Mouse (Mus musculus): ENCODE data around the gene Arhgap4. TPM values are rescaled to one million over a fixed set of nuclear protein-coding genes. Genes with fewer than 3 reads are reported as not detected.
A peak's percentile ranks its signal among the peaks of the same experiment; 100 is the strongest.

The Arhgap4 gene
- polyA plus RNA-seq, 1 experiment: 4.7 TPM

DNA sequence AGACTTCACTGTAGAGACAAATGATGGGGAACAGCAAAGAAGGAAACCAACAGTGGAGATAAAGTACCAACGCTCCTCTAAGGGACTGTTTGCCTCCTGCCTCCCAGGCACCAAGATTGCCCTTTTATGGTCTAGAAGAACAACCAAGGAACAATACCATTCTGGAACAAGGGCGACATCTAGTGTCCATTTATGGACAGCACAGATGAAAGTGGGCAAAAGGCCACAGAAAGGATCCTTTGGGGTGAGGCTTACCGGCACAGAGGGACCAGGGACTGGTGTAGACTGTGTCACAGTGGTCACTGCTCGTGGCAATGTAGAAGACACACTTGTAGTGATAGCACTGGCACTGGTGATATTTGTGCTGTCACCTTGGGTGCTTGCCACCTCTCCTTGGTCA lies 27.0 kb upstream of the Arhgap4 start:
- H3K27ac ChIP-seq (ENCODE audit: insufficient read depth, low read length): no peak overlapping the region
- no peak overlapping the region for H3K4me3 ChIP-seq (ENCODE audit: low read depth, low read length)
- peaks cover 94% of the 10 kb centered on the region for H3K36me3 ChIP-seq (ENCODE audit: control insufficient read depth, insufficient read depth, low read length, poor library complexity, severe bottlenecking)
- H3K27me3 ChIP-seq (ENCODE audit: control insufficient read depth, insufficient read depth, low read length, poor library complexity, severe bottlenecking): no peaks in the 10 kb centered on the region
- H3K9me3 ChIP-seq (replicated peaks; ENCODE audit: control insufficient read depth, insufficient read depth, low read length, poor library complexity, severe bottlenecking): no peaks in the 10 kb centered on the region
- H3K4me1 ChIP-seq (ENCODE audit: control insufficient read depth, insufficient read depth, low read length): no peaks in the 10 kb centered on the region
- no peak overlapping the region for H3K9ac ChIP-seq (ENCODE audit: low read depth, poor library complexity, severe bottlenecking)
- no peak for TF ChIP-seq CTCF (IDR thresholded peaks at IDR 0.05; ENCODE audit: low read depth, low read length)
- TF ChIP-seq EP300 (IDR thresholded peaks at IDR 0.05; ENCODE audit: insufficient read depth, low read depth, low read length): no peak
- TF ChIP-seq POLR2A (IDR thresholded peaks at IDR 0.05; ENCODE audit: insufficient read depth, low read length): no peak

GRCm38 (mm10) chrX:73946896-73947295 lies 25.2 kb upstream of the Arhgap4 start:
- Histone ChIP-seq H3K4me3 (ENCODE audit: low read depth, low read length) (no peak overlapping the region), H3K36me3 (ENCODE audit: control insufficient read depth, insufficient read depth, low read length, poor library complexity, severe bottlenecking) (peaks cover 92% of the 10 kb centered on the region)

GRCm38 (mm10) chrX:73942294-73942693 lies 20.6 kb upstream of the Arhgap4 start:
- TF ChIP-seq CTCF (IDR thresholded peaks at IDR 0.05; ENCODE audit: low read depth, low read length): no peak
- Histone ChIP-seq H3K36me3 (ENCODE audit: control insufficient read depth, insufficient read depth, low read length, poor library complexity, severe bottlenecking) (peaks cover 52% of the 10 kb centered on the region), H3K9ac (ENCODE audit: low read depth, poor library complexity, severe bottlenecking) (no peak overlapping the region), H3K4me1 (ENCODE audit: control insufficient read depth, insufficient read depth, low read length) (no peaks in the 10 kb centered on the region), H3K4me3 (ENCODE audit: low read depth, low read length) (no peak overlapping the region), H3K27ac (ENCODE audit: insufficient read depth, low read length) (no peak overlapping the region), H3K27me3 (ENCODE audit: control insufficient read depth, insufficient read depth, low read length, poor library complexity, severe bottlenecking) (no peaks in the 10 kb centered on the region), H3K9me3 (replicated peaks; ENCODE audit: control insufficient read depth, insufficient read depth, low read length, poor library complexity, severe bottlenecking) (no peaks in the 10 kb centered on the region)

More at GRCm38 (mm10) chrX:73946896-73947295, 25.2 kb upstream of the Arhgap4 start:
- H3K9me3 ChIP-seq (replicated peaks; ENCODE audit: control insufficient read depth, insufficient read depth, low read length, poor library complexity, severe bottlenecking): no peaks in the 10 kb centered on the region
- H3K4me1 ChIP-seq (ENCODE audit: control insufficient read depth, insufficient read depth, low read length): no peaks in the 10 kb centered on the region
- H3K27ac ChIP-seq (ENCODE audit: insufficient read depth, low read length): no peak overlapping the region
- H3K27me3 ChIP-seq (ENCODE audit: control insufficient read depth, insufficient read depth, low read length, poor library complexity, severe bottlenecking): no peaks in the 10 kb centered on the region
- no peak for TF ChIP-seq EP300 (IDR thresholded peaks at IDR 0.05; ENCODE audit: insufficient read depth, low read depth, low read length)
- no peak for TF ChIP-seq CTCF (IDR thresholded peaks at IDR 0.05; ENCODE audit: low read depth, low read length)
- no peak for TF ChIP-seq POLR2A (IDR thresholded peaks at IDR 0.05; ENCODE audit: insufficient read depth, low read length)
- no peak overlapping the region for H3K9ac ChIP-seq (ENCODE audit: low read depth, poor library complexity, severe bottlenecking)

GRCm38 (mm10) chrX:73941860-73942259 lies 20.2 kb upstream of the Arhgap4 start:
- Histone ChIP-seq H3K4me3 (ENCODE audit: low read depth, low read length) (no peak overlapping the region), H3K27ac (ENCODE audit: insufficient read depth, low read length) (no peak overlapping the region), H3K9ac (ENCODE audit: low read depth, poor library complexity, severe bottlenecking) (no peak overlapping the region), H3K27me3 (ENCODE audit: control insufficient read depth, insufficient read depth, low read length, poor library complexity, severe bottlenecking) (no peaks in the 10 kb centered on the region), H3K36me3 (ENCODE audit: control insufficient read depth, insufficient read depth, low read length, poor library complexity, severe bottlenecking) (peaks cover 48% of the 10 kb centered on the region), H3K4me1 (ENCODE audit: control insufficient read depth, insufficient read depth, low read length) (no peaks in the 10 kb centered on the region), H3K9me3 (replicated peaks; ENCODE audit: control insufficient read depth, insufficient read depth, low read length, poor library complexity, severe bottlenecking) (no peaks in the 10 kb centered on the region)
- TF ChIP-seq EP300 (IDR thresholded peaks at IDR 0.05; ENCODE audit: insufficient read depth, low read depth, low read length) (no peak), POLR2A (IDR thresholded peaks at IDR 0.05; ENCODE audit: insufficient read depth, low read length) (no peak), CTCF (IDR thresholded peaks at IDR 0.05; ENCODE audit: low read depth, low read length) (no peak)

GRCm38 (mm10) chrX:73931871-73932270 lies 10.2 kb upstream of the Arhgap4 start:
- H3K9ac ChIP-seq (ENCODE audit: low read depth, poor library complexity, severe bottlenecking): no peak overlapping the region
- peak overlapping the region; percentile 44; the same call in 1 of the 2 replicates for H3K27ac ChIP-seq (ENCODE audit: insufficient read depth, low read length)
- H3K36me3 ChIP-seq (ENCODE audit: control insufficient read depth, insufficient read depth, low read length, poor library complexity, severe bottlenecking): peaks cover 17% of the 10 kb centered on the region
- no peak overlapping the region for H3K4me3 ChIP-seq (ENCODE audit: low read depth, low read length)
- TF ChIP-seq EP300 (IDR thresholded peaks at IDR 0.05; ENCODE audit: insufficient read depth, low read depth, low read length) (no peak), CTCF (IDR thresholded peaks at IDR 0.05; ENCODE audit: low read depth, low read length) (no peak), POLR2A (IDR thresholded peaks at IDR 0.05; ENCODE audit: insufficient read depth, low read length) (no peak)
- H3K9me3 ChIP-seq (replicated peaks; ENCODE audit: control insufficient read depth, insufficient read depth, low read length, poor library complexity, severe bottlenecking): no peaks in the 10 kb centered on the region
- no peaks in the 10 kb centered on the region for H3K27me3 ChIP-seq (ENCODE audit: control insufficient read depth, insufficient read depth, low read length, poor library complexity, severe bottlenecking)
- no peaks in the 10 kb centered on the region for H3K4me1 ChIP-seq (ENCODE audit: control insufficient read depth, insufficient read depth, low read length)

DNA sequence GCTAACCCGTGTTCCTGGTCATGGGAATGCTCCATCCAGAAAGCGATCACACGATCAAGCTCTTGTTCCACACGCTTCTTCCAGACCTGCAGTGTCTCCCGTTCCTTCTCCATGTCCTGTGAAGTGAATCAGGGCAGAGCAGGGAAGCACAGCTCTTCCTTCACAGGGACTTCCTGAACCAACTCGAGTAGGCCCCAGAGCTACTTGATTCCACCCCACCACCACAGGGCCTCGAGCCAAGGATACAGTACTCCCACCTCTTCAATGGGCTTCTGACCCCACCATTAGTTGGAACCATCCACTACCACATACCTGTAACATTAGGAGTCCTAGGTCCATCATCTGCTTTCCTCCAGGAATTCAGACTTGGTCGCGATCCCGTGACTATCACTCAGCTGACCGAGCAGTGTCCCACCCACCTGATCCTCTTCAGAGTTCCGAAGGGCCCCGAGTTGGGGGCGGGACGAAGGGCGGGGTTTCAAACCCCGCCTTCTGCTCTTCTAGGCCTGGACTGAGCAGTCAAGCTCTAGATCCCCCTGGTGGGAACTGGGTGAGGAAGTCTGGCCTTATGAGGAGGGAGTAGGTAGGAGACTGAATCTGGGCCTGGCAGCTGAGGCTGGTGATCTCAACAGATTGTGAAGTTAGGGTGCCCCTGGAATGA lies 8.9 kb upstream of the Arhgap4 start, which contains the start of gene Renbp:
TSS of gene Renbp (minus strand) at position 449 of the 661 bp plus-strand sequence.
- Histone ChIP-seq H3K4me1 (ENCODE audit: control insufficient read depth, insufficient read depth, low read length) (no peaks in the 10 kb centered on the region), H3K27me3 (ENCODE audit: control insufficient read depth, insufficient read depth, low read length, poor library complexity, severe bottlenecking) (no peaks in the 10 kb centered on the region), H3K4me3 (ENCODE audit: low read depth, low read length) (peak within 1 kb of the TSS; percentile 93), H3K9me3 (replicated peaks; ENCODE audit: control insufficient read depth, insufficient read depth, low read length, poor library complexity, severe bottlenecking) (no peaks in the 10 kb centered on the region), H3K36me3 (ENCODE audit: control insufficient read depth, insufficient read depth, low read length, poor library complexity, severe bottlenecking) (peaks cover 19% of the 10 kb centered on the region), H3K27ac (ENCODE audit: insufficient read depth, low read length) (peak within 1 kb of the TSS; percentile 49), H3K9ac (ENCODE audit: low read depth, poor library complexity, severe bottlenecking) (peak within 1 kb of the TSS; percentile 72)
- TF ChIP-seq POLR2A (IDR thresholded peaks at IDR 0.05; ENCODE audit: insufficient read depth, low read length) (peak; percentile 27), EP300 (IDR thresholded peaks at IDR 0.05; ENCODE audit: insufficient read depth, low read depth, low read length) (no peak), CTCF (IDR thresholded peaks at IDR 0.05; ENCODE audit: low read depth, low read length) (no peak)

Data from ES-Bruce4 (cell line).